Mouse (Mus musculus): ENCODE results near the gene Colgalt2.

DNA sequence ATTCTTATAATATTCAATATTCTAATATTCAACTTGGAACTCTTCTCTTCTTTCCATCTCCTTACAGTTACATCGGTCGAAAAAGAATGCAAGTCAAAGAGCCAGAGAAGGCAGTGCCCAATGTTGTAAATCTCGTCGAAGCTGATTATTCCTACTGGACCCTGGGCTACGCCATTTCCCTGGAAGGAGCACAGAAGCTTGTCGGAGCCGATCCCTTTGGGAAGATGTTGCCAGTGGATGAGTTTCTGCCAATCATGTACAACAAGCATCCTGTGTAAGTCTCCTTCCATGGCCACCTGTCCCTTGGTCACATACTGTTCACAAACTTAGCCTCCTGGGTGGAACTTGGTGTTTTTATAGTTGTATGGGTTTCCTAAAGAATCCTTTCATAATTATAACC, 107.1 kb downstream of the Colgalt2 start:
- TF ChIP-seq CTCF (IDR thresholded peaks at IDR 0.05; ENCODE audit: extremely low read depth, insufficient read length, insufficient replicate concordance, low read depth, low read length), result no peak
- TF ChIP-seq POLR2A (IDR thresholded peaks at IDR 0.05; ENCODE audit: low read depth, low read length), result no peak

All from small intestine, adult 2 months (tissue).